Mouse (Mus musculus): ENCODE measurements around the gene Pitpnm2. TPM values are rescaled to one million over a fixed set of nuclear protein-coding genes. Genes with fewer than 3 reads are reported as not detected.
A peak's percentile ranks its signal among the peaks of the same experiment; 100 is the strongest.

The Pitpnm2 gene
- polyA plus RNA-seq, 1 experiment from 2014 or later: 10.2 TPM

DNA sequence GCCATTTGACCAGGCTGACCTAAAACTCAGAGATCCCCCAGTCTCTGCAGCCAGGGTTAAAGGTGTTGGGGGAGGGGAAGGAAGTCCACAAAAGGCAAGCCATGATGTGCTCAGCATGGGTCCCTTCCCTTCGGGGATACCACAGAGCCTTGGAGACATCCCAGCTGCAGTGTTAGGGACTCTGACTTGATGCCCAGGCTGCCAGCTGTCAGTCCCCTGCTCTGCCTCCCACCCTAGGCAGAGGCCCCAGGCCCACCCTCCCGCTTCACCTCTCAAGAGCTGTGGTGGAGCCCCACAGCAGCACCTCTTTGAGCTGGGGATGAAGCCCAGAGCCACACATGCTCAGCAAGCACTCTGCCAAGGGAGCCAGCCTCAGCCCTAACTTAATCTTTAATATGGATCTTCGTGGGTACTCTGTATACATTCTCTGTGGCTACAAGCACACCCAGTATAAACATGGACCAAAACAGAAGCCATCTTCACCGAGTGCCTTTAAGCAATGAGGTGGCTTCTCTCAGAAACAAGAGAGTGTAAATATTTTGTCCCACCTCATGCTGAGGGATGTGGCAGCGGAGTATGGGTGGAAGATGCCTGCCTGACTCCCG is 171.6 kb downstream of the Pitpnm2 start:
- no peak overlapping the region for H3K4me3 ChIP-seq (ENCODE audit: control insufficient read depth in 1 of 2, insufficient read depth in 1 of 2, low read depth in 1 of 2, low read length in 2 of 2)
- no peak overlapping the region for H3K9ac ChIP-seq (ENCODE audit: low read length)
- H3K4me2 ChIP-seq (ENCODE audit: low read length): no peak overlapping the region
- H3K9me3 ChIP-seq (ENCODE audit: control insufficient read depth, low read length): no peaks in the 10 kb centered on the region
- ATAC-seq (ENCODE audit: insufficient number of reproducible peaks, insufficient read depth, low FRiP score, low read depth): no peak
- H3K36me3 ChIP-seq (ENCODE audit: control insufficient read depth, insufficient read depth, low read length): no peaks in the 10 kb centered on the region
- H3K4me1 ChIP-seq (ENCODE audit: control insufficient read depth in 2 of 2, insufficient read depth in 2 of 2, low read length in 2 of 2): peaks cover 18 to 21% of the 10 kb centered on the region in 2 experiments
- 69% methylated on average over 6 of the region's 6 CpGs for WGBS
- H3K27me3 ChIP-seq (ENCODE audit: control insufficient read depth, insufficient read depth, low read length): 0 out of 2 replicates have a peak, but pooled peaks cover 3% of the 10 kb centered on the region
- no peak overlapping the region for H3K27ac ChIP-seq (replicated peaks in 1 of 2; ENCODE audit: control insufficient read depth in 1 of 2, insufficient read depth in 1 of 2, low read depth in 2 of 2, low read length in 2 of 2)

DNA sequence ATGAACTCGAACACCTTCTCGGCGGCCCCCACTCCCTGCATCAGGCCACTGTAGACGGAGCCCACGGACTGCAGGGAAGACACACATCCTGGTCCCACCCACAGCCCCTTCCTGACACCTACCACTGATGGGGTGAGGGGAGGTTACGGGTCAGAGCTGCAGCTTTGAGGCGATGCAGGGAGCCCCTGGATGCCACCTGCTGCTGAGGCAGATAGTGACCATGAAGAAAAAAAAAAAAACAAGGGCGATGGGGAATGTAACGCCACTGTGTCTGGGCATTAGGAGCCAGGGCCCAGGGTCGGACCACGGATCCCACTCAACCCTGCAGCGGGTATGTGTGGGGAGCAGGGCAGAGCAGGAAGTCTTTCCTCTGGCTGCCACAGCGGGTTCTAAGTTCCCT is 172.3 kb downstream of the Pitpnm2 start:
- H3K4me1 ChIP-seq (ENCODE audit: control insufficient read depth in 2 of 2, insufficient read depth in 2 of 2, low read length in 2 of 2): peaks cover 18 to 21% of the 10 kb centered on the region in 2 experiments
- H3K36me3 ChIP-seq (ENCODE audit: control insufficient read depth, insufficient read depth, low read length): no peaks in the 10 kb centered on the region
- H3K27ac ChIP-seq (replicated peaks in 1 of 2; ENCODE audit: control insufficient read depth in 1 of 2, insufficient read depth in 1 of 2, low read depth in 2 of 2, low read length in 2 of 2): no peak overlapping the region
- WGBS: 83% methylated on average over 13 of the region's 13 CpGs
- H3K9me3 ChIP-seq (ENCODE audit: control insufficient read depth, low read length): no peaks in the 10 kb centered on the region
- no peak overlapping the region for H3K4me2 ChIP-seq (ENCODE audit: low read length)
- H3K27me3 ChIP-seq (ENCODE audit: control insufficient read depth, insufficient read depth, low read length): 0 out of 2 replicates have a peak, but pooled peaks cover 3% of the 10 kb centered on the region
- H3K4me3 ChIP-seq (ENCODE audit: control insufficient read depth in 1 of 2, insufficient read depth in 1 of 2, low read depth in 1 of 2, low read length in 2 of 2): no peak overlapping the region
- H3K9ac ChIP-seq (ENCODE audit: low read length): no peak overlapping the region
- no peak for ATAC-seq (ENCODE audit: insufficient number of reproducible peaks, insufficient read depth, low FRiP score, low read depth)

DNA sequence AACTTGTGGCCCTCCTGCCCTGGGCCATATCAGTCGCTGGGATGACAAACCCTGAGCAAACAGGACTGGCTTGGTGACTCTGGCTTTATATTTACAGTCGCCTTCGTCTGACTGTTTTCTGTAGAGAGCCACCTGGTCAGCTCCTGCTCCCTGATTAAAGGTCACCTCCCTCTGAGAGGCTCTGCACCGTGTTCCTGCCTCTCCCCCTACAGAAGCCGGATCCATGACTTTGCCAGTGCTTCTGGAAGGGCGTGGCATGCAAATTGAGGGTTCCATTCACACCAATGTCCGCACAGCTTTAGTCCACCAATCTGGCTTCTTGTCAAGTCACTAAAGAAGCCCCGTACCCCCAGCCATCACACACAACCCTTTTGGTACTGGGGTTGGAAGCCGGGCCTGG is 173.0 kb downstream of the Pitpnm2 start:
- Histone ChIP-seq H3K4me1 (ENCODE audit: control insufficient read depth in 2 of 2, insufficient read depth in 2 of 2, low read length in 2 of 2) (peaks cover 18 to 21% of the 10 kb centered on the region in 2 experiments), H3K4me3 (ENCODE audit: control insufficient read depth in 1 of 2, insufficient read depth in 1 of 2, low read depth in 1 of 2, low read length in 2 of 2) (no peak overlapping the region)
- WGBS: 54% methylated on average over 9 of the region's 9 CpGs

DNA sequence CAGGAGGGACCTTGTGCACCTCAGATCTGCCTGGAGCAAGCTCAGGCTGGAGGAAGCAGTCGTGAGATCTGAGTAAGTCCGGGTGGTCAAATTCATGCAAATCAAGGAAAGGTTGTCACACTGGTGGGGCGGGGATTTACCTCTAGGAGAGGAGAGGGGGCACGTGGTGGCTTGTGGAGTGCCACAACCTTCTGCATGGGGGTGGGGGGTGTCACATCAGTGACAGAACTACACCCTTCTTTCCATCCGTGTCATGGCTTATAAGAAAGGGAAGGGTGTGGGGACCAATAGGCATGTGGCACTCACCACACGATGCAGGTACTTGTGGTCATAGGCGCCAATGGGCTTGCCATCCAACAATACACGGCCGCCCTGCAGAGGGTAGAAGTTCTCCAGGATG is 173.8 kb downstream of the Pitpnm2 start:
- Histone ChIP-seq H3K4me2 (ENCODE audit: low read length) (no peak overlapping the region), H3K27ac (replicated peaks in 1 of 2; ENCODE audit: control insufficient read depth in 1 of 2, insufficient read depth in 1 of 2, low read depth in 2 of 2, low read length in 2 of 2) (no peak overlapping the region), H3K9ac (ENCODE audit: low read length) (no peak overlapping the region; the same call in 1 of the 2 replicates), H3K9me3 (ENCODE audit: control insufficient read depth, low read length) (no peaks in the 10 kb centered on the region), H3K4me1 (ENCODE audit: control insufficient read depth in 2 of 2, insufficient read depth in 2 of 2, low read length in 2 of 2) (peaks cover 18 to 21% of the 10 kb centered on the region in 2 experiments), H3K27me3 (ENCODE audit: control insufficient read depth, insufficient read depth, low read length) (0 out of 2 replicates have a peak, but pooled peaks cover 3% of the 10 kb centered on the region), H3K36me3 (ENCODE audit: control insufficient read depth, insufficient read depth, low read length) (no peaks in the 10 kb centered on the region), H3K4me3 (ENCODE audit: control insufficient read depth in 1 of 2, insufficient read depth in 1 of 2, low read depth in 1 of 2, low read length in 2 of 2) (no peak overlapping the region)
- ATAC-seq (ENCODE audit: insufficient number of reproducible peaks, insufficient read depth, low FRiP score, low read depth): no peak
- WGBS: 71% methylated on average over 9 of the region's 9 CpGs

More for the DNA sequence above, 173.0 kb downstream of the Pitpnm2 start:
- no peaks in the 10 kb centered on the region for H3K9me3 ChIP-seq (ENCODE audit: control insufficient read depth, low read length)
- no peak overlapping the region for H3K27ac ChIP-seq (replicated peaks in 1 of 2; ENCODE audit: control insufficient read depth in 1 of 2, insufficient read depth in 1 of 2, low read depth in 2 of 2, low read length in 2 of 2)
- no peaks in the 10 kb centered on the region for H3K36me3 ChIP-seq (ENCODE audit: control insufficient read depth, insufficient read depth, low read length)
- H3K27me3 ChIP-seq (ENCODE audit: control insufficient read depth, insufficient read depth, low read length): 0 out of 2 replicates have a peak, but pooled peaks cover 3% of the 10 kb centered on the region
- no peak for ATAC-seq (ENCODE audit: insufficient number of reproducible peaks, insufficient read depth, low FRiP score, low read depth)
- H3K4me2 ChIP-seq (ENCODE audit: low read length): no peak overlapping the region
- no peak overlapping the region for H3K9ac ChIP-seq (ENCODE audit: low read length)

DNA sequence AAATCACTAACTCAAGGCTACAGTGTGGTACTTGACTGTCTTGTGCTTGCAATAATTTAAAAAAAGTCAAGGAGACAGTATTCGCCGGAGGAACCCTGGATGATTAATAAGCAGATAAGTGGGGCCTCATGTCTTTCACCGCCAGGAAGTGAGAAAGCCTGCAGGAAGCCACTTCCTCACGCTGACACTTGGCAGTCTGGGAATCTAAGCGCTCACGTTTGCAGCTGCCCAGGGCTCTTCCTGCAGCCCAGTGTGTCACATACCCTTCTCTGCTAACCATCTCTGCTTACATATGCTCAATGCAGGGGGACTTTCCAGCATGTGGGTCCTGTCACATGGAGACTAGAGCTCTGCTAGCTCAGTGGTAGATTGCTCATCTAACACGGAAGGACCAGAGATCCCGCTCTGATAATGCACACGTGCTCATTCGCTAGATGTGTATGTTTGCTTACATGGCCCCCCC is 174.7 kb downstream of the Pitpnm2 start:
- Histone ChIP-seq H3K27me3 (ENCODE audit: control insufficient read depth, insufficient read depth, low read length) (0 out of 2 replicates have a peak, but pooled peaks cover 3% of the 10 kb centered on the region), H3K27ac (replicated peaks in 1 of 2; ENCODE audit: control insufficient read depth in 1 of 2, insufficient read depth in 1 of 2, low read depth in 2 of 2, low read length in 2 of 2) (no peak overlapping the region), H3K4me3 (ENCODE audit: control insufficient read depth in 1 of 2, insufficient read depth in 1 of 2, low read depth in 1 of 2, low read length in 2 of 2) (no peak overlapping the region), H3K9me3 (ENCODE audit: control insufficient read depth, low read length) (no peaks in the 10 kb centered on the region), H3K9ac (ENCODE audit: low read length) (no peak overlapping the region), H3K36me3 (ENCODE audit: control insufficient read depth, insufficient read depth, low read length) (no peaks in the 10 kb centered on the region), H3K4me1 (ENCODE audit: control insufficient read depth in 2 of 2, insufficient read depth in 2 of 2, low read length in 2 of 2) (peaks cover 17 to 18% of the 10 kb centered on the region in 2 experiments), H3K4me2 (ENCODE audit: low read length) (no peak overlapping the region)
- ATAC-seq (ENCODE audit: insufficient number of reproducible peaks, insufficient read depth, low FRiP score, low read depth): no peak
- 35% methylated on average over 10 of the region's 10 CpGs for WGBS

DNA sequence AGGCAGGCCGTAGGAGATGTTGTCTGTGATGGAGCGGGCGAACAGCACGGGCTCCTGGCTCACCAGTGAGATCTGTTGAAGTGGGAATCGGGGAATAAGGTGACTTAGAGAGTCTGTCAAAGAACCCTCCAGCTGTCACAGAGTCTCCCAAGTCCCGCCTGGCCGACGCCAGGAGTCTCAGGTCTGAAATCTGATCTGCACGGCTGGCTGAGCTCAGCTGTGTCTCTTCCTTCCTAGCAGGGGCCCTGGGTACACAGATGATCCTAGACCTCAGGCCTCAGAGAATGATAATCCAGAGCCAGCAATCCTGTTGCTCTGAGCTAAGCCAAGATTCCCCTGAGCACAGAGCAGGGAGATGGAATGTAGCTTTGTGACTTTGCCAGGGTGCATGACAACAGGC is 175.9 kb downstream of the Pitpnm2 start:
- Histone ChIP-seq H3K4me1 (ENCODE audit: control insufficient read depth in 2 of 2, insufficient read depth in 2 of 2, low read length in 2 of 2) (peaks cover 13 to 18% of the 10 kb centered on the region in 2 experiments), H3K36me3 (ENCODE audit: control insufficient read depth, insufficient read depth, low read length) (no peaks in the 10 kb centered on the region), H3K27me3 (ENCODE audit: control insufficient read depth, insufficient read depth, low read length) (0 out of 2 replicates have a peak, but pooled peaks cover 3% of the 10 kb centered on the region), H3K27ac (replicated peaks in 1 of 2; ENCODE audit: control insufficient read depth in 1 of 2, insufficient read depth in 1 of 2, low read depth in 2 of 2, low read length in 2 of 2) (0 out of 4 replicates have a peak overlapping the region, but pooled peaks of 1 of the 2 experiments have one; percentile 1), H3K9me3 (ENCODE audit: control insufficient read depth, low read length) (no peaks in the 10 kb centered on the region), H3K9ac (ENCODE audit: low read length) (no peak overlapping the region), H3K4me2 (ENCODE audit: low read length) (no peak overlapping the region), H3K4me3 (ENCODE audit: control insufficient read depth in 1 of 2, insufficient read depth in 1 of 2, low read depth in 1 of 2, low read length in 2 of 2) (no peak overlapping the region)
- 50% methylated on average over 9 of the region's 9 CpGs for WGBS
- ATAC-seq (ENCODE audit: insufficient number of reproducible peaks, insufficient read depth, low FRiP score, low read depth): no peak

DNA sequence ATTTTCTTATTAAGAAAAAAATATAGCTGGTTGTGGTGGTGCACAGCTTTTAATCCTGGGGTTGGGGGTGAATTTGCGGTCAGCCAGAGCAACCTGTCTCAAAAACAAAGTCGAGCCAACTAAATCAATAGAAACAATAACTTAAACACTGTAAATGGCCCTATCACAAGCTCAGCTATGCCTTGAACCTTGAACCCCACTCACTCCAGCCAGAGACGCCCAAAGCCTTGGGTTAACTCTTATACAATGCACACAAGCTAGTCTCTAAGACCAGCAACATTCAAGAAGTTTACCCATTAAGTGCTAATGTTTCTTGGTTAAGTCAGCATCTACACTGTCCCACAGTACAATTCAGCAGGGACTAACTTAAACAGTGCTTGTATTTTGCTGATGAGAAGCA is 179.9 kb downstream of the Pitpnm2 start:
- Histone ChIP-seq H3K27me3 (ENCODE audit: control insufficient read depth, insufficient read depth, low read length) (no peaks in the 10 kb centered on the region), H3K9ac (ENCODE audit: low read length) (no peak overlapping the region), H3K36me3 (ENCODE audit: control insufficient read depth, insufficient read depth, low read length) (no peaks in the 10 kb centered on the region), H3K9me3 (ENCODE audit: control insufficient read depth, low read length) (no peaks in the 10 kb centered on the region), H3K4me1 (ENCODE audit: control insufficient read depth in 2 of 2, insufficient read depth in 2 of 2, low read length in 2 of 2) (peaks cover 8 to 9% of the 10 kb centered on the region in 2 experiments; a peak in 3 of 4 replicates), H3K4me3 (ENCODE audit: control insufficient read depth in 1 of 2, insufficient read depth in 1 of 2, low read depth in 1 of 2, low read length in 2 of 2) (no peak overlapping the region), H3K27ac (replicated peaks in 1 of 2; ENCODE audit: control insufficient read depth in 1 of 2, insufficient read depth in 1 of 2, low read depth in 2 of 2, low read length in 2 of 2) (no peak overlapping the region), H3K4me2 (ENCODE audit: low read length) (no peak overlapping the region)
- 82% methylated on average over 3 of the region's 3 CpGs for WGBS
- no peak for ATAC-seq (ENCODE audit: insufficient number of reproducible peaks, insufficient read depth, low FRiP score, low read depth)
